Mouse (Mus musculus): ENCODE data around the gene Ltbp3. TPM values are rescaled to one million over a fixed set of nuclear protein-coding genes. Genes with fewer than 3 reads are reported as not detected.

Ltbp3 gene
- total and polyA plus RNA-seq, 3 experiments = 174 to 737 (median 246) TPM

GRCm38 (mm10) chr19:5793116-5793515, 52.4 kb downstream of the Ltbp3 start:
- DNase-seq = peak; percentile 63

DNA sequence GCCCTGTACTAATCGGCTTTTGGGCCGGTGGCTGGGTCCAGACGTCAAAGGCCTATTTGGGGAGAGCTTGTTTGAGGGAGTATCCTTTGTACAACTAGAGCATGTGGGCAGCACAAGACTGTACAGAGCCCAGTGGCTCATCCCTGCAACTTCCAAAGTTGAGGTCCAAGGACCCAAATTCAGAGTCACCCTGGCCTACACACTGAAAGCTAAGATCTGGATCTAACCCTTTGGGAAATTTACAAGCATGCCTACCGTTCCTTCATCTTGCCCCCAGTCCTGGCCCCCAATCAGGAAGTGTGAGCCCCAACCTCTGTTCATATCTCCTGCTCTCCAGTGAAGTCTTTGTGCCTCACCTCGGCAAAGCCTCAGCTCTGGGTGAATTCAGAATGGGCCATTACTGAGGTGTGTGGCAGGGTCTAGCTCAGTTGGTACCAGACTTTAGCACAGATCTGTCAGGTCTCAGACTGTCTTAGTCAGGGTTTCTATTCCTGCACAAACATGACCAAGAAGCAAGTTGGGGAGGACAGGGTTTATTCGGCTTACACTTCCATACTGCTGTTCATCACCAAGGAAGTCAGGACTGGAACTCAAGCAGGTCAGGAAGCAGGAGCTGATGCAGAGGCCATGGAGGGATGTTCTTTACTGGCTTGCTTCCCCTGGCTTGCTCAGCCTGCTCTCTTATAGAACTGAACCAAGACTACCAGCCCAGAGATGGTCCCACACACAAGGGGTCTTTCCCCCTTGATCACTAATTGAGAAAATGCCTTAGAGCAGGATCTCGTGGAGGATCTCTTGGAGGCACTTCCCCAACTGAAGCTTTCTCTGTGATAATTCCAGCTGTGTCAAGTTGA, 53.4 kb downstream of the Ltbp3 start:
- peak; percentile 68 for DNase-seq

GRCm38 (mm10) chr19:5794771-5795576, 54.3 kb downstream of the Ltbp3 start:
- peak; percentile 72 for DNase-seq

- DNase-seq = peak; percentile 48
Measured at GRCm38 (mm10) chr19:5795668-5796572, 55.2 kb downstream of the Ltbp3 start.

GRCm38 (mm10) chr19:5796573-5797111, 55.9 kb downstream of the Ltbp3 start:
- DNase-seq = peak; percentile 35

GRCm38 (mm10) chr19:5797381-5798111, 56.8 kb downstream of the Ltbp3 start:
- peak; percentile 31 for DNase-seq

DNA sequence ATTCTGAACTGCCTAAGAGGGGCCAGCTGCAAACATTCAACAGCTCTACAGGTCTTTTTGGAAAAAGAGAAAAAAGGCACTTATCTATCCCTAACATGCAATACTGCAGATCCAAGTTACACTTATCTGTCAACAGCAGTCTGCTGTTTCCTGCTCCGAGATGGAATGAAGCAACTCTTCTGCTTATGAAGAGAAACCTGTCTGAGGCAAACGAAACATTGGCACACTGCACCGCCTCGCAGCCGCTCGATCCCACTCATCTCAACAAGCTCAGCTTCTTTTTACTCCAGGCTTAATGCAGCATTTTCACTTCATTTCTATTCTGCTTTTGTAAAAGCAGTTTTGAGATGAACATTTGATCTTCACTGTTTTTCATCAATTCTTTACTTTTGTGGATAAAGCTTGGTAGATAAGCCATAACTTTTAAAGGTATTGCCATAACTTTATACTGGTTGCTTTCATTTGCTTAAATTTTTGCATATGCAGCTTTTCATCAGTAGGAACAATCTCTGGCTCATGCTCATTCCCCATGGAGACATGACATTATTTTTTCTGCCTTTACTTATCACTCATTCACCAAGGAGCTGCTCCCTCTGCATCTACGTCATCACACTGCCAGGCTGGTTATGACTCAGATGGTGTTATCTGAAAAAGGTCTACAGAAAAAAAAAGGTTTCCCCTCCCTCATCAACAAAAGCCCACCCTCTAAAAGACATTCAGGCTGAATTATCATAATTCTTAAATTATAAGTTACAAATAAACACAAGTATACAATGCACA, 58.2 kb downstream of the Ltbp3 start:
- DNase-seq = peak; percentile 43

DNA sequence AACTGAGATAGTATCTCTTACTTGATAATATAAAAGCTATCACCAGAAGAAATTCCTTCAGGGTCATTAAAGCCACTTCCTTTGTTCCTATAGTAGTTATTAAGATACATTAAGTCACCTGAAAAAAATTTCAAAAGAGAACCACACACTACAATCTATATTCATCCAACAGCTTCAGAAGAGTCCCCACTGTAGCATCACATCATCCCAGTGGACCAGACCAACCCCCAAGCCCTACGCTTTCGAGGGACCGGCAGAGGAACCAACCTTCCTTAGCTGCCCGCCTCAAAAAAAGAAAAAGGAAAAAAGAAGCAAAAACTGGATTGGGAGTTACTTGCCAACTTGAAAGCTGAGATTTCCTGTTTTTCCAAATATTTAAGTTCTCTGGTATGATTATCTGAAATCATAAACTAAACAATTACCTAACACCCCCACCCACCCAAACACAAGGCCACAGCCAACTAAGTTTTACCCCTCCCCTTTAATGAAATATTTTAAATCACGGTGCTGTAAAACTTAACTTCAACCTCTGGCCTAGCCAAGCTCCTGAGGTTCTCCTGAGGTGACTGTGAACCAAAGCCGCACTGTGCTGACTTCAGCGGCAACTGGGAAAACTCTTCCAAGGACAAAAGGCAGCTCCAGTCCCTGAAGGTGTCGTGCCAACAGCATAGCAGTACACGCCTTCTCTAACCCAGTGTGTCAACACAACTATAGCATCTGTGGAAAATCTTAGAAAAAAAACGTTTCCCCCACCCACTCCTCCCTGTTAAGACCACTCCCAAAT, 59.1 kb downstream of the Ltbp3 start:
- peak; percentile 66 for DNase-seq

- no peak for DNase-seq
Measured at GRCm38 (mm10) chr19:5800350-5800631, 59.6 kb downstream of the Ltbp3 start.

DNA sequence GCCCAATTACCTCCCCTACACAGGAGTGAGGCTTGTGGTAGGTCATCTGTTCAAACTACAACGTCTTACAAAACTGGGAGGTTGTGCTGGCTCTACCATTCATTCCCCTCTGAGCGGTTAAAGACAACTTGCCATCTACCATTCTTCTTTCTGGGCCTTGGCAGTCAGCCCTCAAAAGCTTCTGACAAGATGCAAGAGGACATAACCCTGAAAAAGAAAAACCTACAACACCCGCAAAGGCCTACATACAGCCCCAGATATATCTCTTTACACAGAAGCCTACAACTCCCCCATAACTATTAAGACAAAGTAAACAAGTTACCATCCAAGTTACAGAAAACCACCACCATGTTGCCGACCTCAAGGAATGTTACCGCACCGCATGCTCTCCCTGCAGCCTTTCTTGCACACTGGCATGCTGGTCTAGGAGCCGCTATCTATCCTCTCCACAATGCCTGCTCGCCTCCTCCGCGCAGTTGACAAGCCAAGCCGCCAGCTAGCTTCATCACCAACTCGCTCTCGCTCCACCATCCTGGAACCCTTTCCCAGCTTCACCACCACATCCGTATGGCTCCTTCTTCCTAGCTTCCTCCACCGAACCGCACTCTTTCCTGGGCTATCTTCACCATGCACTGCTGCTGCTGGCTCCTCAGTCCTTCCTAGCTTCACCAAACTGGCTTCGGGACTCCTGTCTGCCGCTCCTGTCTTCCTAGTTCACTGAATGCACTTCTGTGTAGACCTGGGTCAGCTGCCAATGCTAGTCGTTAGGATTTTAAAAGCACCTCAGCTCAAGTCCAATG, 60.1 kb downstream of the Ltbp3 start:
- DNase-seq = peak; percentile 36

GRCm38 (mm10) chr19:5801432-5801964, 60.8 kb downstream of the Ltbp3 start:
- no peak for DNase-seq

GRCm38 (mm10) chr19:5802011-5802786, 61.5 kb downstream of the Ltbp3 start:
- peak; percentile 96 for DNase-seq

DNA sequence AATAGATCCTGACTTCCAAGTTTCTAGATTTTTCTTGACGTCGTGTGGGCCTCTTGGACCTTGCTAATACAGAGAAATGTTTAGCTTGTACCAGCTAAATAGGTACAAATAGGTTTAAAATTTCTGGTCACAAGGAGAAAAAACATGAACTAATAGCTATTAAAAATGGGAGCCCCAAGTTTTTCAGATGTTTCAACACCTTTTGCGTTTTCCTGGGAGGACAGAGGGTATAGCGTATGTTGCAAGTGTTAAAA, 62.0 kb downstream of the Ltbp3 start:
- DNase-seq = no peak

DNA sequence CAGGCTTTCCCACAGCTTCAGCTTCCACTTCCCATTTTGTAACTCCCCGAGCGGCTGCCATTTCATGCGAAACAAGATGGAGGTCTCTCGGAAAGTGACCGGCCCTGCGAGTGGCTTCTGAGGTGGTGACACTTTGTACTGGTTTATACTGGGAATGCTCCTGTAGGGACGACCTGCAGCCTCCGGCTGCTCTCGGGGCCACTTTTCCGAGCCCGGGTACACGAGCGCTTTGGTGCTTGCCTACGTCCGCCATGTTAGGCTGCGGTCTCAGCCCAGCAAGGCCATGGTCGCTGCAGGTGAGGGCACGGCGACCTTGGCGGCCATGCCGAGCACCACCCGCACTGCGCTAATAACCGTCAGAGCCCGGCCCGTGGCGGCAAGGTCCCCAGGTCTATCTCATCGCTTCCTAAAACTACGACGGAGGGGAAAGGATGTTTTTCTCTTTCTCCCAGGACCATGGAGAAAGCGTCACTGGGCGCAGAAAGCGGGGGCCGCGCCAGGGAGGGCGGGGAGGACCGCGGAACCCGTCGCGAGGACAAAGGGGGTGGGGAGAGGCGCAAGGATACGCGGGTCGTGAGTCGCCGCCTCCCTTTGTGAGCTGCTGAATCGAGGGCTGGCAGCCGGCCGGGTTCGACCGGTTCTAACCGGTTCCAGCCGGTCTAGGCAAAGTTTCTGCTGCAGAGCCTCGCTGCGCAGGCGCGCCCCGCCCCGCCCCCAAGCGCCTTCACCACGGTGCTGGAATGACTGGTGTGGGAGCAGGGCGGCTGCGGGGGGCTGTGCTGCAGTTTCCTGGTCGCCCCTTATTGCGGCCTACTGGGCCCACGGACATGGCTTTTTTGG, 62.6 kb downstream of the Ltbp3 start:
- peak; percentile 100 for DNase-seq

DNA sequence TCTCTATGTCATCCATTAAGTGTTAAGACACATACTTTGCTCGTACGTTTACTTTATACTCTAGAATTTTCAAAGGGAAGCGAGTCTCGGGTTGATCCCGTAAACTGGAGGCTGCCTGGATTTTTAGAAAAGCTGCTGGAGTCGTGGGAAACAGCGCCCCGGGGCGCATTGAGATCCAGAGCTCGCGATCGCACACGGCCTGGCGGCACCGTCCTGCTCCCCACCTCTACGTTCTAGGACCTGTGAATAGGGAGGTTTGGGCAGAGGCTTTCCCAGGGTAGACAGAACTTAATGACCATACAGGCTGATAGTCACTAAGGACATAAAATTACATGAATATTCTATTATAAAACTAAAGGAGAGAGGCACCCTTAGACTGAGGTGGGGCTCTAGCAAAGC, 63.2 kb downstream of the Ltbp3 start:
- DNase-seq = no peak

DNA sequence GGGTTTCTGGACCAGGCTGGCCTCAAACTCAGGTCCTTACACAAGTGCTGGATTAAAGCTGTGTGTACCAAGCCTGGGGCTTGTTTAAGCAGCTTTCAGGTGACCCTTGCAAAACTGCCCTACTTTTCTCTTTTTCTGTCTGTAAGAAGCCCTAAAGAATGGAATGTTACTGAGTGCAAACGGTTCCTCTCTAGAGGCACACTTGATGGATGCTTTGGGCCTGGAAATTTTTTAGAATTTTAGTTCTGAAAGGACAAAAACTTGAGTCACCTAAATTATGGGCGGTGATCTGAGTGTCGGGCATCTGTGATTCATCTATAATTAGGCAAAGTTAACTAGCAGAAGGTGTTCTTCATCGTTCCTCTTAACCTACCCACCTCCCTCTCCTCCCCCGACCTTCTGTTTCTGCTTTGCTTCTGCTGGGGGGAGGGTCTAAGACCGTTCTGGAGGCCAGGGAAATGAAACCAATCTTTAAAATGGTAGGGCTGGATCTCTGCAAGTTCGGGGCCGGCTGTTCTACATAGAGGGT, 63.7 kb downstream of the Ltbp3 start:
- peak; percentile 44 for DNase-seq

Data from adrenal gland, adult 2 months (tissue).